Mouse (Mus musculus) G1E (cell line): Measurements from ENCODE around the gene Olfr644.

Source experiments
- CTCF ChIP-seq: IDR thresholded peaks from 2 replicates; pipeline ENCODE4 v1.5.1; 2012; ENCODE audit warnings: low read depth, low read length, inconsistent platforms, mixed read lengths
- GATA1 ChIP-seq: IDR thresholded peaks from 2 replicates; pipeline ENCODE4 v1.6.1; 2012; ENCODE audit warnings: borderline replicate concordance, low read length, inconsistent platforms, mixed read lengths
- POLR2AphosphoS5 ChIP-seq: IDR thresholded peaks from 2 replicates; pipeline ENCODE4 v1.6.1; 2012; ENCODE audit warnings: low read depth, low read length, inconsistent platforms; ENCODE audit not compliant: insufficient replicate concordance

GRCm38 (mm10) chr7:104104757-104104972 is 33.0 kb upstream of the Olfr644 start, which contains the start of gene Olfr646:
- TF ChIP-seq CTCF (no peak), POLR2AphosphoS5 (no peak), GATA1 (no peak)
